9 mouse cellular contexts compared by ENCODE assay signal in genomic region chr14:76416366-76417040, GRCm38 (mm10). TPM values are rescaled to one million over a fixed set of nuclear protein-coding genes. Genes with fewer than 3 reads are reported as not detected.
DNase-seq lines count a peak whose midpoint lies in the region; ATAC-seq and TF ChIP-seq lines count a peak whose summit lies in the region.
"Had no signal": no experiment of that assay in that cellular context is flagged by ENCODE, and none has a peak within 500 bp of the region (broad histone marks: within the 10 kb centered on the region; RNA-seq: fewer than 3 reads in every experiment).

No protein-coding gene starts in this region.

- peak overlapping the region; percentile 97 for H3K27ac ChIP-seq in gastrocnemius, adult 2 months
- H3K27ac ChIP-seq in forebrain, embryonic 14.5 days (ENCODE audit: low read depth, low read length) = peak overlapping the region; percentile 100
- H3K27ac ChIP-seq in liver, embryonic 13.5 days = no peak overlapping the region

- no peak for TF ChIP-seq CTCF in gastrocnemius, adult 2 months (IDR thresholded peaks at IDR 0.05)
- no peak for TF ChIP-seq CTCF in C2C12 (IDR thresholded peaks at IDR 0.05; ENCODE audit: control insufficient read depth, insufficient read depth, insufficient read length)

- ATAC-seq in forebrain, embryonic 14.5 days = no peak
- no peak for ATAC-seq in liver, embryonic 13.5 days (ENCODE audit: low read depth)

- peak overlapping the region; percentile 73 for H3ac ChIP-seq in C2C12 (ENCODE audit: control insufficient read depth, insufficient read length, low read depth)

- H3K79me3 ChIP-seq in C2C12 (ENCODE audit: low read depth) = peaks cover 42% of the 10 kb centered on the region

- peaks cover 42% of the 10 kb centered on the region for H3K4me1 ChIP-seq in forebrain, embryonic 14.5 days (ENCODE audit: control insufficient read depth, insufficient read depth, low read length)
- peaks cover 31% of the 10 kb centered on the region for H3K4me1 ChIP-seq in liver, embryonic 13.5 days (replicated peaks)

- DNase-seq in gastrocnemius, adult 2 months = no peak
- no peak for DNase-seq in gastrocnemius, adult 8-10 months (ENCODE audit: low spot score in 2 of 2)
- no peak for DNase-seq in forebrain, embryonic 14.5 days (ENCODE audit: low spot score)
- no peak for DNase-seq in liver, embryonic 13.5 days
- DNase-seq in adrenal gland, postnatal 14 days = no peak
- DNase-seq in right cerebral cortex, adult 18-20 months = no peak
- DNase-seq in urinary bladder, postnatal 4 days (ENCODE audit: low spot score in 2 of 2) = no peak

- H3K36me3 ChIP-seq in C2C12 (ENCODE audit: control insufficient read depth, insufficient read depth) = peaks cover 45% of the 10 kb centered on the region
- peaks cover 34% of the 10 kb centered on the region for H3K36me3 ChIP-seq in forebrain, embryonic 14.5 days (ENCODE audit: control insufficient read depth, insufficient read depth, low read length)
- H3K36me3 ChIP-seq in liver, embryonic 13.5 days = peaks cover 14% of the 10 kb centered on the region; the same call in 1 of the 2 replicates

- WGBS in forebrain, embryonic 14.5 days = 42% methylated on average over 27 of the region's 27 CpGs
- 70% methylated on average over 27 of the region's 27 CpGs for WGBS in liver, embryonic 13.5 days (ENCODE audit: insufficient replicate concordance)

- intact Hi-C loops in gastrocnemius, adult 2 months (cut with DNase I) = loop anchor here (2.0 to 5.0 kb wide), 2 partner anchors 42 to 264 kb away; no protein-coding TSS in a partner anchor

- peak overlapping the region; percentile 91 for H3K4me2 ChIP-seq in forebrain, embryonic 14.5 days (ENCODE audit: low read length)
- peak overlapping the region; percentile 86 for H3K4me2 ChIP-seq in liver, embryonic 13.5 days

- H3K4me3 ChIP-seq in gastrocnemius, adult 2 months = peak overlapping the region; percentile 96
- peak overlapping the region; percentile 61 for H3K4me3 ChIP-seq in C2C12 (ENCODE audit: insufficient read depth, poor library complexity, severe bottlenecking)
- peak overlapping the region; percentile 89 for H3K4me3 ChIP-seq in forebrain, embryonic 14.5 days (ENCODE audit: low read depth, low read length)
- H3K4me3 ChIP-seq in liver, embryonic 13.5 days (replicated peaks) = peak overlapping the region; percentile 67

- H3K27me3 ChIP-seq in C2C12 (ENCODE audit: control insufficient read depth, insufficient read depth, insufficient read length) = no peaks in the 10 kb centered on the region
- H3K27me3 ChIP-seq in forebrain, embryonic 14.5 days (replicated peaks; ENCODE audit: control insufficient read depth, insufficient read depth, low read length) = no peaks in the 10 kb centered on the region
- H3K27me3 ChIP-seq in liver, embryonic 13.5 days = peaks cover 49% of the 10 kb centered on the region
- H3K27me3 ChIP-seq: CH12.LX had no signal

- peak overlapping the region; percentile 99 for H3K9ac ChIP-seq in forebrain, embryonic 14.5 days (ENCODE audit: low read length)
- H3K9ac ChIP-seq in liver, embryonic 13.5 days = peak overlapping the region; percentile 75

- no peaks in the 10 kb centered on the region for H3K9me3 ChIP-seq in forebrain, embryonic 14.5 days (replicated peaks; ENCODE audit: control insufficient read depth, low read length)
- no peaks in the 10 kb centered on the region for H3K9me3 ChIP-seq in liver, embryonic 13.5 days (replicated peaks)

- H3K79me2 ChIP-seq in C2C12 (ENCODE audit: control insufficient read depth, insufficient read depth) = peaks cover 58% of the 10 kb centered on the region

TF ChIP-seq in C2C12, 6 proteins besides CTCF, POLR2A, EP300 and RAD21:
- TF ChIP-seq MYOG (IDR thresholded peaks at IDR 0.05; ENCODE audit: control insufficient read depth, extremely low read depth, insufficient read length) (no peak), MYOD1 (IDR thresholded peaks at IDR 0.05; ENCODE audit: control insufficient read depth, insufficient read length, low read depth) (no peak), MAX (IDR thresholded peaks at IDR 0.05) (no peak), FOSL1 (IDR thresholded peaks at IDR 0.05; ENCODE audit: insufficient read depth, low read length, poor library complexity, severe bottlenecking) (no peak)

RNA-seq across cellular contexts. Expression of gene Tsc22d1, which starts 1.7 kb away (rescaled TPM):
- total RNA-seq in gastrocnemius, adult 2 months (2021) = 100 to 1,000 TPM; 131 to 151 TPM
- total RNA-seq in gastrocnemius, adult 8-10 months (2022) = 100 to 1,000 TPM; 102 to 145 (median 124) TPM
- polyA plus RNA-seq in C2C12 (2012; fragmentation: generic; extraction: Trizol) = 546 TPM
- polyA plus RNA-seq in forebrain, embryonic 14.5 days (2014; fragmentation: Nextera tagmentation; extraction: Ambion mirVana) = 854 and 922 TPM in 2 replicates
- polyA plus RNA-seq in liver, embryonic 13.5 days (2015; fragmentation: Nextera tagmentation; extraction: Ambion mirVana) = 116 and 128 TPM in 2 replicates
- 788 and 846 TPM in 2 replicates for total RNA-seq in adrenal gland, postnatal 14 days (2021)
